In genomic region chr1:178989485-178989884, GRCm38 (mm10) we compare ENCODE assay signal across 23 mouse cellular contexts.
A peak's percentile ranks its signal among the peaks of the same experiment; 100 is the strongest.
DNase-seq lines count a peak whose midpoint lies in the region; ATAC-seq lines count a peak whose summit lies in the region.
"Had no signal": no experiment of that assay in that cellular context is flagged by ENCODE, and none has a peak within 500 bp of the region (broad histone marks: within the 10 kb centered on the region; RNA-seq: fewer than 3 reads in every experiment).

No protein-coding gene starts in this region.

- H3K9ac ChIP-seq in hindbrain, embryonic 12.5 days, result no peak overlapping the region
- no peak overlapping the region for H3K9ac ChIP-seq in hindbrain, embryonic 11.5 days (ENCODE audit: low read depth, low read length)
- no peak overlapping the region for H3K9ac ChIP-seq in midbrain, embryonic 11.5 days (ENCODE audit: low read length)
- no peak overlapping the region for H3K9ac ChIP-seq in midbrain, embryonic 13.5 days (replicated peaks)
- no peak overlapping the region for H3K9ac ChIP-seq in forebrain, embryonic 11.5 days (ENCODE audit: low read length)
- H3K9ac ChIP-seq: heart, embryonic 13.5 days; kidney, embryonic 15.5 days; limb, embryonic 12.5 days; liver, embryonic 12.5 days had no signal

- H3K36me3 ChIP-seq in hindbrain, embryonic 12.5 days, result no peaks in the 10 kb centered on the region
- no peaks in the 10 kb centered on the region for H3K36me3 ChIP-seq in hindbrain, embryonic 11.5 days (ENCODE audit: control insufficient read depth, insufficient read depth, low read length)
- H3K36me3 ChIP-seq in midbrain, embryonic 11.5 days (ENCODE audit: control insufficient read depth, insufficient read depth, low read length), result no peaks in the 10 kb centered on the region
- H3K36me3 ChIP-seq in midbrain, embryonic 10.5 days, result no peaks in the 10 kb centered on the region
- H3K36me3 ChIP-seq in midbrain, embryonic 13.5 days, result no peaks in the 10 kb centered on the region
- H3K36me3 ChIP-seq in forebrain, embryonic 11.5 days (ENCODE audit: control insufficient read depth, insufficient read depth, low read length), result no peaks in the 10 kb centered on the region
- H3K36me3 ChIP-seq: heart, embryonic 13.5 days; kidney, embryonic 15.5 days; limb, embryonic 12.5 days; liver, embryonic 12.5 days had no signal

- no peak overlapping the region for H3K4me3 ChIP-seq in hindbrain, embryonic 12.5 days
- no peak overlapping the region for H3K4me3 ChIP-seq in hindbrain, embryonic 11.5 days (ENCODE audit: low read depth, low read length)
- no peak overlapping the region for H3K4me3 ChIP-seq in midbrain, embryonic 11.5 days (ENCODE audit: low read depth, low read length)
- H3K4me3 ChIP-seq in midbrain, embryonic 10.5 days, result no peak overlapping the region
- no peak overlapping the region for H3K4me3 ChIP-seq in midbrain, embryonic 13.5 days (replicated peaks)
- H3K4me3 ChIP-seq in forebrain, embryonic 11.5 days (ENCODE audit: low read depth, low read length), result no peak overlapping the region
- H3K4me3 ChIP-seq: heart, embryonic 13.5 days; kidney, embryonic 15.5 days; limb, embryonic 12.5 days; liver, embryonic 12.5 days; myocyte had no signal

- H3K4me2 ChIP-seq in hindbrain, embryonic 12.5 days (replicated peaks), result no peak overlapping the region
- H3K4me2 ChIP-seq in hindbrain, embryonic 11.5 days (replicated peaks; ENCODE audit: low read depth, low read length), result no peak overlapping the region
- no peak overlapping the region for H3K4me2 ChIP-seq in midbrain, embryonic 11.5 days
- no peak overlapping the region for H3K4me2 ChIP-seq in midbrain, embryonic 13.5 days (replicated peaks)
- H3K4me2 ChIP-seq in forebrain, embryonic 11.5 days (ENCODE audit: low read depth, low read length, severe bottlenecking), result no peak overlapping the region
- H3K4me2 ChIP-seq: heart, embryonic 13.5 days; kidney, embryonic 15.5 days; limb, embryonic 12.5 days; liver, embryonic 12.5 days had no signal

- peaks cover 21% of the 10 kb centered on the region for H3K4me1 ChIP-seq in hindbrain, embryonic 12.5 days
- H3K4me1 ChIP-seq in hindbrain, embryonic 11.5 days (replicated peaks; ENCODE audit: control insufficient read depth, insufficient read depth, low read length), result no peaks in the 10 kb centered on the region
- H3K4me1 ChIP-seq in midbrain, embryonic 11.5 days (ENCODE audit: control insufficient read depth, insufficient read depth, low read length), result no peaks in the 10 kb centered on the region
- H3K4me1 ChIP-seq in midbrain, embryonic 10.5 days, result peaks cover 16% of the 10 kb centered on the region
- H3K4me1 ChIP-seq in midbrain, embryonic 13.5 days (replicated peaks), result peaks cover 12% of the 10 kb centered on the region
- H3K4me1 ChIP-seq in forebrain, embryonic 11.5 days (replicated peaks; ENCODE audit: control insufficient read depth, insufficient read depth, low read length), result no peaks in the 10 kb centered on the region

- DNase-seq in hindbrain, embryonic 11.5 days (ENCODE audit: low spot score), result no peak
- peak; percentile 35 for DNase-seq in midbrain, embryonic 11.5 days (ENCODE audit: low spot score, missing footprints)
- DNase-seq in midbrain, embryonic 10.5 days (ENCODE audit: low spot score), result no peak
- DNase-seq in forebrain, embryonic 11.5 days (ENCODE audit: low spot score), result no peak
- DNase-seq: adrenal gland, postnatal 36 days; B cell, adult 2 months; cerebellum, adult 18-20 months; heart, postnatal 36 days; kidney, postnatal 4 days; lung, postnatal 14 days; retina, postnatal 1 day; right cerebral cortex, postnatal 4 days; thymus, adult 2 months had no signal

- ATAC-seq in hindbrain, embryonic 12.5 days (ENCODE audit: low FRiP score), result no peak
- ATAC-seq in hindbrain, embryonic 11.5 days (ENCODE audit: low FRiP score), result no peak
- no peak for ATAC-seq in midbrain, embryonic 11.5 days (ENCODE audit: low FRiP score)
- ATAC-seq in midbrain, embryonic 13.5 days, result no peak
- ATAC-seq in forebrain, embryonic 11.5 days (replicated peaks; ENCODE audit: low FRiP score), result no peak
- no peak for ATAC-seq in erythroblast, adult 5-6 weeks (replicated peaks; ENCODE audit: low FRiP score, poor library complexity, severe bottlenecking)
- ATAC-seq: forebrain, embryonic 16.5 days; intestine, embryonic 16.5 days; liver, embryonic 12.5 days had no signal

- peak overlapping the region; percentile 35 for H3K27ac ChIP-seq in hindbrain, embryonic 12.5 days
- H3K27ac ChIP-seq in hindbrain, embryonic 11.5 days (ENCODE audit: low read depth, low read length), result no peak overlapping the region
- H3K27ac ChIP-seq in midbrain, embryonic 11.5 days (ENCODE audit: low read depth, low read length), result no peak overlapping the region
- H3K27ac ChIP-seq in midbrain, embryonic 10.5 days (replicated peaks), result no peak overlapping the region
- H3K27ac ChIP-seq in midbrain, embryonic 13.5 days, result peak overlapping the region; percentile 53
- H3K27ac ChIP-seq in forebrain, embryonic 11.5 days (ENCODE audit: low read depth, low read length), result no peak overlapping the region
- H3K27ac ChIP-seq: heart, embryonic 13.5 days; kidney, embryonic 15.5 days; limb, embryonic 12.5 days; liver, embryonic 12.5 days had no signal

- no peaks in the 10 kb centered on the region for H3K27me3 ChIP-seq in hindbrain, embryonic 12.5 days
- H3K27me3 ChIP-seq in hindbrain, embryonic 11.5 days (ENCODE audit: control insufficient read depth, insufficient read depth, low read length), result no peaks in the 10 kb centered on the region
- H3K27me3 ChIP-seq in midbrain, embryonic 11.5 days (ENCODE audit: control insufficient read depth, insufficient read depth, low read length), result no peaks in the 10 kb centered on the region
- no peaks in the 10 kb centered on the region for H3K27me3 ChIP-seq in midbrain, embryonic 10.5 days (ENCODE audit: low read depth, poor library complexity, severe bottlenecking)
- no peaks in the 10 kb centered on the region for H3K27me3 ChIP-seq in midbrain, embryonic 13.5 days
- H3K27me3 ChIP-seq in forebrain, embryonic 11.5 days (ENCODE audit: control insufficient read depth, insufficient read depth, low read length), result no peaks in the 10 kb centered on the region
- H3K27me3 ChIP-seq: heart, embryonic 13.5 days; kidney, embryonic 15.5 days; limb, embryonic 12.5 days; liver, embryonic 12.5 days had no signal

- no peaks in the 10 kb centered on the region for H3K9me3 ChIP-seq in hindbrain, embryonic 12.5 days (replicated peaks)
- H3K9me3 ChIP-seq in hindbrain, embryonic 11.5 days (ENCODE audit: control insufficient read depth, low read length), result no peaks in the 10 kb centered on the region
- no peaks in the 10 kb centered on the region for H3K9me3 ChIP-seq in midbrain, embryonic 11.5 days (ENCODE audit: control insufficient read depth, low read length)
- no peaks in the 10 kb centered on the region for H3K9me3 ChIP-seq in midbrain, embryonic 10.5 days (replicated peaks)
- H3K9me3 ChIP-seq in midbrain, embryonic 13.5 days, result no peaks in the 10 kb centered on the region
- H3K9me3 ChIP-seq in forebrain, embryonic 11.5 days (ENCODE audit: control insufficient read depth, low read length), result no peaks in the 10 kb centered on the region
- H3K9me3 ChIP-seq: heart, embryonic 13.5 days; kidney, embryonic 15.5 days; limb, embryonic 12.5 days; liver, embryonic 12.5 days had no signal

- 66% methylated on average over 4 of the region's 4 CpGs for WGBS in hindbrain, embryonic 12.5 days
- WGBS in hindbrain, embryonic 11.5 days, result 88% methylated on average over 4 of the region's 4 CpGs
- WGBS in midbrain, embryonic 11.5 days, result 89% methylated on average over 4 of the region's 4 CpGs
- WGBS in midbrain, embryonic 10.5 days, result 88% methylated on average over 4 of the region's 4 CpGs
- WGBS in midbrain, embryonic 13.5 days, result 85% methylated on average over 4 of the region's 4 CpGs
- 83% methylated on average over 4 of the region's 4 CpGs for WGBS in forebrain, embryonic 11.5 days

Comparison
In these comparisons a context has a peak if more than half of its experiments do, and no peak if none do; other contexts are left out.
1. H3K27ac ChIP-seq: peak in hindbrain, embryonic 12.5 days (single experiment) and midbrain, embryonic 13.5 days (single experiment); none in hindbrain, embryonic 11.5 days (single experiment), midbrain, embryonic 11.5 days (single experiment), midbrain, embryonic 10.5 days (single experiment) and forebrain, embryonic 11.5 days (single experiment).